Mouse (Mus musculus): ENCODE data around the gene Amd1. TPM values are rescaled to one million over a fixed set of nuclear protein-coding genes. Genes with fewer than 3 reads are reported as not detected.

Gene Amd1
- total RNA-seq, 2 experiments from 2014 or later = 67.2 to 80.9 TPM

DNA sequence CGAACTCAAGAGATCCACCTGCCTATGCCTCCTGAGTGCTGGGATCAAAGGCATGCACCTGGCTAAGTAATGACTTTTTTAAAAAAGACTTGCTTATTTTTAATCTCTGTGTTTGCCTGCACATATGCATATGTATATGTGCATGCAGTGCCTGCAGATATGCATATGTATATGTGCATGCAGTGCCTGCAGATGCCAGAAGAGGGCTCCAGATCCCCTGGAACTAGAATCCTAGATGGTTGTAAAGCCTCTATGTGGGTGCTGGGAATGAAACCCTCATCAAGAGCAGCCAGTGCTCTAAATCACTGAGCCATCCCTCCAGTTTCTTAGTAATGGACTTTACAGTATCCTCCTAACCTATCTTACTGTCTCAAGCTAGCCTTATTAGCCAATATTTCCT, 4.0 kb upstream of the Amd1 start:
- no peak for DNase-seq (ENCODE audit: extremely low spot score in 1 of 2, low spot score in 1 of 2)

DNA sequence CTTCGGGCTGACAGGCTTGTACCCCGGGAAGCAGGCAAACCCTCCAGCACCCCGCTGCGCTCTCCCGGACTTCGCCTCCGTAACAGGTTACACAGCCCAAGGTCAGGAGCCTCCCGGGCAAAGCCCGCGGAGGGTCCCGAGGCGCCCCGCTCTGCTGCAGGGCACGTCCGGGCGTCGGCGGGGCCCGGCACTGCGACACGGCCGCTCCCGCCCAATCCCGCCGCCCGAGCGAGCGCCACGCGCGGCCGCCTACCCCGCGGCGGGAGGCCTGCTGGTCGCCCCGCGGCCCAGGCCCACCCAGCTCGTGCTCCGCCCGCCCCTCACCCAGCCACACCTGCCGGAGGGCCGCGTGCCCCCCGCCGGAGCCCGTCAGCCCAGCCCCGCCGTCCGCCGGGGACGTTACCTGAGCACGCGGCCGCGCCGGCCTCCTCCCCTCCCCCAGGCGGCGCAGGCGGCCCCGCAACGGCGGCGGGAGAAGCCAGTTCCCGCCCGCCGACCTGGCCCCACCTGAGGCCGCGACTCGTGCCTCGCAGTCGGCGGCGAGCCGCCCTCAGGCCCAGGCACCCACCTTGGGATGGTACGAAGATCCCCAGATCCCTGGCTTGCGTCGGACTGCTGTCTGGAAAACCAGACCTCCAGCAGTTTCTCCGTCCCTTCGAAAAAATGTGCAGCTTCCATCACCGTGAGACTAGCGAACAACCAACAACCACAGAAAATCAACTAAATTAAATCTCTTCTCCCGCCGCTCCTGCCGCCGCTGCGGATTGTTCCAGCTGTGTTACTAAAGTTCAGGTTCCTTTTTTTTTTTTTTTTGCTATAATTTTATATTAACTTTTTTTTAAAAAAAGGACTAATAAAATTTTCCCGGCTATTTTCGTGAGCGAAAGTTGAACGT, 558 bp downstream of the Amd1 start:
- peak; percentile 20 to 49 for DNase-seq (ENCODE audit: extremely low spot score in 1 of 2, low spot score in 1 of 2)

DNA sequence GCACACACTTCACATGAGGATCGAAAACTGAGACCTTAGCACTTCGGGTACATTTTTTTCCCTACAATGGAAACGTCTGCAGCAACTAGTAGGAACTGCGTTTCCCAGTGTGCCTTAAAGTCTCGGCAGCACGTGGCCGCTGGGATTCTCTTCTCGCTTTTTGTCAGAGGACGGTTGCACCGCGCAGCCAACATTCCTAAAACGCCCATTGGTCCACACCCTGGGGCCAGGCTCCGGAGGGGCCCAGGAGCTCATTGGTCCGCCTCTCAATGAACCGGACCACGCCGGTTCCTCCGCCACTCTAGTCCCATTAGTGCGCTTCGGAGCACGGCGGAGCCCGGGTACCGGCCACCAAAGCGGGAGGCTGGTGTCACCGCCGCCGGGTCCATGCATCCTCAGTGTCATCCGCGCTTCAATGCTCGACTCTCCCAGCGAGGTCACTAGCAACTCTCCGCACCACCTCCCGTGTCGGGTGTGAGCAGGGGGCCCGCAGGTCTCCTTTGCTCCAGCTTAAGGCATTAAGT, 1.3 kb downstream of the Amd1 start:
- DNase-seq (ENCODE audit: extremely low spot score in 1 of 2, low spot score in 1 of 2) = peak; percentile 63 to 66

DNA sequence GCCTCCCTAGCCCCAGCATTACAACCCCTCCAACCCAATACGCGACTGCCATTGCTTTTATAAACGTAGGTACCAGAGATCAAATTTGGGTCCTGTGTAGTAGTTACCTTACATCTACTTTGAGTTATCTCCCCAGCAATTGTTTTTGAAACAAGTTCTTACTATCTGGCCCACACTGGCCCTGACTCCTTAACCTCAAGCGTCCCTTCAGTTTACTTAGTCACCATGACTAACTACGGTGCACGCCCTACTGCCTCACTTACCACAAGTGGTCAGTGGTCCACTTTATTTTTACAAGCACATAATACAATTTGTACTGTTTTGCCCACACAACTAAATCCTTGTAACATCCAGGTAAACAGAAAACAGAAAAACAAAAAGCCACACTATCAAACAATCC, 9.3 kb downstream of the Amd1 start:
- no peak for DNase-seq (ENCODE audit: extremely low spot score in 1 of 2, low spot score in 1 of 2)

DNA sequence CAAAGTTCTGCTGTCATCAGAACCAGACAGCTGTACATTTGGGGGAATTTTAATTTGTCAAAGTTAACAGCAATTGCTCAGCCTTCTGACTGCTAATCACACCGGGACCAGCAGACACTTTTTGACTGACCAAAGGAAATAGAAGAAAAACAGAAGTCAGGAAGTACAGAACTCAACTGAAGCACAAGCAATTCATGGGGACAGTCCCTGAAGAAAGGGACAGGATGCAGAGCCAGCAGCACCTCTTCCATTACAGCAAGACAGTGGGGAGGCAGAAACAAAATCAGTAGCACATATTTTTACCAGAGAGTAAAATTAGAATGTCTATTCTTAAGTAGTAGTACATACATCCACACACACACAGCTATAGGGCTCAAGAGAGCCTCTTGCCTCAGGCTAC, 15.2 kb downstream of the Amd1 start:
- no peak for DNase-seq (ENCODE audit: extremely low spot score in 1 of 2, low spot score in 1 of 2)

DNA sequence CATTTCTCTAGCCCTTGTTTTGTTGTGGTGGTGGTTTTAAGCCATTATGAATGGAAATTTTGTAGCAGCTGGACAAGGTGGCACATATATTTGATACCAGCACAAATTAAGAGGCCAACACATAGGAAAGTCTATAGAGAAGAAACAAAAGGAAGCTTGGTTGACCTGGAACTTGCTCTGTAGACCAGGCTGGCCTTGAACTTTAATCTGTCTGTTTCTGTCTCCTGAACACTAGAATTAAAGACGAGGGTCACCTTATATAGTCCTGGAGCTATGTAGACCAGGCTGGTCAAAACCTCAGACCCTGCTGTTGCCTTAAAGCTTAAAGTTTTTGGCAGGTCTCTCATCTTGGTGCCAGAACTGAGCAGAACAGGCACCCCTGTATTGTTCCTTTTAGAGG, 16.4 kb downstream of the Amd1 start:
- no peak for DNase-seq (ENCODE audit: extremely low spot score in 1 of 2, low spot score in 1 of 2)

DNA sequence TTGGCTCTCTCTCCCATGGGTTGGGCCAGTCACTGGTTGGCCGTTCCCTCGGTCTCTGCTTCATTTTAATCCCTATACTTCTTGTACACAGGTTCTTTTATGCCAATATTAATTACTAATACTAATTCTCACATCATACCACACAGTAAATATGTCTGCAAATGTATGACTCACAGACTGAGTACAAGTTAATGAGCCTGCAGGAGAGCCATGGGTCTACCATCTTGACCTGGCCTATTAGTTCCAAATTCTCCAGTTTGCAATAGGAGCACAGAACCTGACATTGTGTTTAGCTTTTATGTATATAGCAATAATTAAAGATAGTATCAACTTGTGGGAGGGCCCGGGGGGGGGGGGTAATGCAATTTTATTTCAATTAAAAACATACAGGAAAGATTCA, 17.0 kb downstream of the Amd1 start:
- DNase-seq (ENCODE audit: extremely low spot score in 1 of 2, low spot score in 1 of 2) = no peak

GRCm38 (mm10) chr10:40284179-40284831, 17.7 kb downstream of the Amd1 start:
- DNase-seq (ENCODE audit: extremely low spot score in 1 of 2, low spot score in 1 of 2) = peak; percentile 13 to 23

DNA sequence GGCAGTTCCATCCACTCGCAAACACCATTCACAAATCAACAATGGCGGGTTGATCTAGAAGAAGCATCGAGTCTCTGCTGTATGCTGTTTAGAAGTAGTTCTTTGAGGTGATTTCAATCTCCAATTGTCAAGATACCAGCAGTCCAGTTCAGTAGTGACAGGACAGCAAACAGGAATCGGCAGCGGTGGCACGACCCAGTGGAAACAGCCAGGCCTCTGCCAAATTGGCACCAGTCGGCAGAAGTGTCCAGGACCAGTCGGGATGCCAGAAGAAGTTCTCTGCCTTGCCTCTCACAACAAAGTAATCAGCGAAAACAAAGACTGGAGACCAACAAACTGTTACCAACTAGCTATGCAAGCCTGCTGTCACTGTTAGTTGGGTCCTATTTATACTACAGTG, 18.4 kb downstream of the Amd1 start:
- no peak for DNase-seq (ENCODE audit: extremely low spot score in 1 of 2, low spot score in 1 of 2)

DNA sequence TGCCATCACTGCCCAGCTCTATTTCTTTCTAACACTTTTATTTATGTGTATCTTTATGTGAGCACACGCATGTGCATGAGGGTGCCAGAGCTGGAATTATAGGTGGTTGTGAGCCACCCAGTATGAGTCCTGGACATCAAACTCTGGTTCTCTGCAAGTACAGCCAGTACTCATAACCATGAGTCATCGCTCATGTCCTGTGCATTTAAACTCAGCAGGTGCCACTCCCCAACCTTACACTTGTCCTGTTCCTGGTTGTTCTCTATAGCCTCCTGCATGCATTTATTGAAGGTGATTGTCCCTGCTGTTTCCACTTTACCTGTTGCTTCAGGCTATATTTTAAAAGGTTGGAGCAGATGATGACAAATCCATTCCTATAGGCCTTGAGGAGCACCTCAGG, 20.4 kb downstream of the Amd1 start:
- DNase-seq (ENCODE audit: extremely low spot score in 1 of 2, low spot score in 1 of 2) = no peak

GRCm38 (mm10) chr10:40278317-40278716, 23.7 kb downstream of the Amd1 start:
- no peak for DNase-seq (ENCODE audit: extremely low spot score in 1 of 2, low spot score in 1 of 2)

DNA sequence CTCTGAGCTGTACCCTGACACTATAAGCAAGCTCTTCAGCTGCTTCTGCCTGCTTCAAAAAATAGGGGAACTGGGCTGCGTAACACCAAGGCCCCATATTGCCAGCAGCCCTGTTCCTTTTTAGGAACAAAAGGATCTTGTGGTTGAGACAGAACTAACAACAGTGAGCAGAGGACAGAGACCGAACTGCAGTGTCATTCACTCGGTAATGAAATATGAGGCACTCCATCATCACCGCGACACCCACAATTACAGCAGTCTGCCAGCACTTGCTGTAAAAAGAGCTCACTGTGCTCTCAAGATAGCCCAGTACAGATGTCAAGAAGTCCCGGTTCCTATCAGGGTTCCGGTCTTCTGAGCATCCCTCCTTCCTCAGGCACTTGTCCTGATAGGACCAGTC, 26.0 kb downstream of the Amd1 start:
- no peak for DNase-seq (ENCODE audit: extremely low spot score in 1 of 2, low spot score in 1 of 2)

DNA sequence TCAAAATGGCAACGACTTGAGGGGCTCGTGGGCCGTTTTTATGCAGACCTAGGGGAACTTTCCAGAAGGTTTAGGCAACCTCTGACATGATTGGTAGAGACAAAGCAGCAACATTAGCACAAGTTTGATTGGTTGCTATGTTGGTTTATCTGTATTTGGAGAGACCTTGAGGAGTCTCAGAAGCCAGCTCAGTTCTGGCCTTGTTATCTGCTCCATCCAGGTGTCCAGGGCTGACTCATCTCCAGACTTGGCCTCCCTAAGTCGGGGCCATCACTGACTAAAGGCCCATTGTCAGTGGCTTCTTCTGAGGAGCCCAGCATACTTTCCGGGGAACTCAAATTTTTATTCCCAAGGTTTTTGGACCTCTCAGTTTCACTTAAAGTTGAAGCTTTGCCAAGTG, 28.0 kb downstream of the Amd1 start:
- DNase-seq (ENCODE audit: extremely low spot score in 1 of 2, low spot score in 1 of 2) = no peak

DNA sequence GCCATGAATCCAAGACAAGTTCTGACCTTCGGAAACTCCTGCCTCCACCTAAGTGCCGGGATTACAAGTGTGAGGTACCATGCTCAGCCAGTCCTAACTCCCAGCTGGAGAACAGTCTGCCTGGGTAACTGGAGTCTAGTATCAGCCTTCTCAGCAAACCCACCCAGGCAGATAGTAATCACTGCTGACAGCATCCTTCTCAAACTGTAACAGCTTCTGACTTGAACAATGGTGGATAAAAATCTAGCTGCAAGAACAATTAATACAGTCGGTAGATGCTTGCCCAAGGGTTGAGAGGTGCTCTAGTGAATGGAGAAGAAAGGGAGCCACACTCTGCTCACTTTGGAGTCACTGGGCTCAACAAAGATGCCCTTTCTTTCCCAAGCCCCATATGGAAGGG, 30.8 kb downstream of the Amd1 start:
- DNase-seq (ENCODE audit: extremely low spot score in 1 of 2, low spot score in 1 of 2) = no peak

GRCm38 (mm10) chr10:40264920-40265319, 37.1 kb downstream of the Amd1 start:
- DNase-seq (ENCODE audit: extremely low spot score in 1 of 2, low spot score in 1 of 2) = no peak

DNA sequence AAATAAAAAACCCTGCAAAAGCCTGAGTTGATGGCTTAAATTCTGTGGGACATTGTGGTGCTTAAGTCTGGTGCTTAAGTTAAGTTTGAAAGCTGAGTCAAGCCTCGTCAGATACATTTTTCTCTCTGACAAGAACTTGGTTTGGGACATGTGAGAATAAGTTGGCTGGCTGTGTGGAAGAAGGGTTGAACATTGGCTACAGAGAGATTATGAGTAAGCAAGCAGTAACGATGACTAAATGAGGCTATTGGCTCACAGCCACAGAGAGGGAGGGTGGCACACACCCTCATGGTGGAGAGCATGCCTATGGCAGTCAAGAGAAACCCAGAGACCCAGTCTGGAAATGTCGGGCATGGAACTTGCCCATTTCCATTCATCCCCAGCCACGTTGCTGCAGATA, 38.3 kb downstream of the Amd1 start:
- DNase-seq (ENCODE audit: extremely low spot score in 1 of 2, low spot score in 1 of 2) = no peak

DNA sequence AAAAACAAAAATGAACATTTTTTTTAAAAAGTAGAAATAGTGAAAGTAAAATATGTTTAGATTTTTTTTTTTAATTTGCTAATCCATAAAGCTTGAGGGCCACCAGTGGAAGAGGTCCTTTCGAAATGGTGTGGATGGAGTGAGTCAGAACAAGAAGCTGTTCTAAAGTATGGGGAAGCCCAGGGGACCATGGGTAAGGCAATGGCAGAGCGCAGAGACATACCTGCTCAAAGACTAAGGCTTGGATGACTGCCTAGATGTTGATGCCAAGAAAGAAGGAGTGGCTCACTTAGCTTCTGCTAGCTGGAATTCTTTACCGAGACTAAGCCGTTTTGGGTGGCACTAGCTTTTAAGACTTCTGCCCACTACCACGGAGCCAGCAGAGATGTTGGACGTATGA, 39.8 kb downstream of the Amd1 start:
- no peak for DNase-seq (ENCODE audit: extremely low spot score in 1 of 2, low spot score in 1 of 2)

DNA sequence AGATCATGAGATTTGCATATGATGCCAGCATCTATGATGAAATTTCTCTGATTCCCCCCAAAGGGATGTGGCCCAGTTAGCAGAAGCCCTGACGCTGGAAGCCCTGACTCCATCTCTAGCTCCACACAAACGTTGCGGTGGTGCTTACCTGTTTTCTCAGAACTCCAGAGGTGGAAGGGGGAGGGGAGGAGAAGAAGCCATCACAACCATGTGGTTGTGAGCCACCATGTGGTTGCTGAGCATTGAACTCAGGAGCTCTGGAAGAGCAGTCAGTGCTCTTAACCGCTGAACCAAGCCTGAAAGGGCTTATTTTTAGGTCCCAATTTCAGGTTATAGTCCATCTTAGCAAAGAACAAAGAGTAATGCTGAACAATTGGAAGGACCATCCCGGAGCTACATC, 41.7 kb downstream of the Amd1 start:
- no peak for DNase-seq (ENCODE audit: extremely low spot score in 1 of 2, low spot score in 1 of 2)

DNA sequence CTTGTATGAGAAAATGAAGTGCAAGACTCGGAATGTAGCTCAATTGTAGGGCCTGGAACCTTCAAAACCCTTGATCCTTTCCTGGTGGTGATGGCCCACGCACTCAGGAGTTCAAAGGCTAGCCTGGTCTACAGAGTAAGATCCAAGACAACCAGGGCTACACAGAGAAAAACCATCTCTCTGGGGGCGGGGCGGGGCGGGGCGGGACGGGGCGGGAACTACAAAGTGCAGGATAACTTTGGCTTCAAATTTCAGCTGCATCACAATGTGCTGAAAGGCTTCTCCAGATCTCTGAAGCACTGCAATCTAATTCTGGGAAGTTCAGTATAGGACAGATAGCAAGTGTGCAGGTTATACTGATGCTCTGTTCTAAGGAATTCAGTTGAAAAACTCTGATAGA, 42.4 kb downstream of the Amd1 start:
- DNase-seq (ENCODE audit: extremely low spot score in 1 of 2, low spot score in 1 of 2) = no peak

- DNase-seq (ENCODE audit: extremely low spot score in 1 of 2, low spot score in 1 of 2) = peak in 1 of 2 experiments; percentile 47
Observed at GRCm38 (mm10) chr10:40258976-40259375, 43.0 kb downstream of the Amd1 start.

GRCm38 (mm10) chr10:40258401-40258966, 43.5 kb downstream of the Amd1 start:
- peak; percentile 18 to 24 for DNase-seq (ENCODE audit: extremely low spot score in 1 of 2, low spot score in 1 of 2)

Measured in layer of hippocampus, postnatal 25 days (tissue).